Mouse (Mus musculus) stomach, postnatal 0 days (tissue): ENCODE results near the gene Gm21149. TPM values are rescaled to one million over a fixed set of nuclear protein-coding genes. Genes with fewer than 3 reads are reported as not detected.
"Not testable (repeated sequence)": the region's sequence is repeated elsewhere in the genome, so short reads cannot be mapped to it uniquely, and the experiment has no call there.

ENCODE experiments used
- ATAC-seq: fragments of 200-750 bp; cut with Nextera tagmentation; 2 replicates; pipeline ENCODE4 v1.8.0; 2017; ENCODE audit not compliant: low FRiP score, low TSS enrichment
- DNase-seq: peaks from one replicate; pipeline ENCODE4 v3.0.0-alpha.2; 2016; ENCODE audit warnings: low spot score
- H3K27ac ChIP-seq: fragments of 300-500 bp; sonication (generic); replicated peaks from 2 replicates; pipeline ENCODE4 v1.5.1; 2014; ENCODE audit warnings: mild to moderate bottlenecking, control low read depth
- H3K27me3 ChIP-seq: fragments of 300-500 bp; sonication (generic); 2 replicates; pipeline ENCODE4 v1.6.1; 2014; ENCODE audit warnings: low read length; ENCODE audit not compliant: control insufficient read depth, insufficient read depth
- H3K36me3 ChIP-seq: fragments of 300-500 bp; sonication (generic); 2 replicates; pipeline ENCODE4 v1.6.1; 2014; ENCODE audit warnings: low read length, mixed read lengths; ENCODE audit not compliant: control insufficient read depth, insufficient read depth
- H3K4me1 ChIP-seq: fragments of 300-500 bp; sonication (generic); replicated peaks from 2 replicates; pipeline ENCODE4 v1.6.1; 2014; ENCODE audit warnings: antibody characterized with exemption; ENCODE audit not compliant: control insufficient read depth, insufficient read depth
- H3K4me2 ChIP-seq: fragments of 300-500 bp; sonication (generic); replicated peaks from 2 replicates; pipeline ENCODE4 v1.6.1; 2014; ENCODE audit warnings: low read depth, mild to moderate bottlenecking, control low read depth, moderate library complexity
- H3K4me3 ChIP-seq: fragments of 300-500 bp; sonication (generic); 2 replicates; pipeline ENCODE4 v1.5.1; 2014; ENCODE audit warnings: low read depth, low read length, control low read depth
- H3K9ac ChIP-seq: fragments of 300-500 bp; sonication (generic); 2 replicates; pipeline ENCODE4 v1.6.1; 2014; ENCODE audit warnings: mild to moderate bottlenecking, low read length, control low read depth, mixed read lengths
- H3K9me3 ChIP-seq: fragments of 300-500 bp; sonication (generic); 2 replicates; pipeline ENCODE4 v1.6.1; 2016; ENCODE audit warnings: low read length; ENCODE audit not compliant: control insufficient read depth
- CTCF ChIP-seq: IDR thresholded peaks from 2 replicates; pipeline ENCODE4 v1.5.1; 2016; ENCODE audit warnings: antibody characterized with exemption, low read depth, mild to moderate bottlenecking, moderate library complexity
- EP300 ChIP-seq: optimal IDR thresholded peaks from 2 replicates; pipeline ENCODE3; 2016; ENCODE audit warnings: antibody characterized with exemption
- WGBS: fragments of 180-500 bp; shearing (Covaris S2); extraction: QIAGEN DNeasy Blood & Tissue Kit; methylation state at CpG from one replicate; pipeline ENCODE4 v1.1.7; 2014; 5-methylcytosine and 5-hydroxymethylcytosine counted together
- polyA plus RNA-seq: library from polyadenylated mRNA; unstranded; fragments of >200 nt; fragmentation: Nextera tagmentation; extraction: Ambion mirVana; gene quantifications from 2 replicates; pipeline ENCODE4 v1.2.1, GENCODE M21; 2015

Gm21149 gene
- polyA plus RNA-seq, 1 experiment from 2014 or later = not detected

GRCm38 (mm10) chr5:15508460-15509451 is 32.4 kb upstream of the Gm21149 start:
- peak; percentile 50 for TF ChIP-seq CTCF
- not testable (repeated sequence) for H3K9me3 ChIP-seq, H3K27me3 ChIP-seq, H3K9ac ChIP-seq, H3K4me3 ChIP-seq, DNase-seq, H3K36me3 ChIP-seq, H3K27ac ChIP-seq, H3K4me2 ChIP-seq, H3K4me1 ChIP-seq
- 65% methylated on average over 6 of the region's 6 CpGs for WGBS
- 0 out of 2 replicates have a peak, but pooled peaks have one; percentile 40 for ATAC-seq

DNA sequence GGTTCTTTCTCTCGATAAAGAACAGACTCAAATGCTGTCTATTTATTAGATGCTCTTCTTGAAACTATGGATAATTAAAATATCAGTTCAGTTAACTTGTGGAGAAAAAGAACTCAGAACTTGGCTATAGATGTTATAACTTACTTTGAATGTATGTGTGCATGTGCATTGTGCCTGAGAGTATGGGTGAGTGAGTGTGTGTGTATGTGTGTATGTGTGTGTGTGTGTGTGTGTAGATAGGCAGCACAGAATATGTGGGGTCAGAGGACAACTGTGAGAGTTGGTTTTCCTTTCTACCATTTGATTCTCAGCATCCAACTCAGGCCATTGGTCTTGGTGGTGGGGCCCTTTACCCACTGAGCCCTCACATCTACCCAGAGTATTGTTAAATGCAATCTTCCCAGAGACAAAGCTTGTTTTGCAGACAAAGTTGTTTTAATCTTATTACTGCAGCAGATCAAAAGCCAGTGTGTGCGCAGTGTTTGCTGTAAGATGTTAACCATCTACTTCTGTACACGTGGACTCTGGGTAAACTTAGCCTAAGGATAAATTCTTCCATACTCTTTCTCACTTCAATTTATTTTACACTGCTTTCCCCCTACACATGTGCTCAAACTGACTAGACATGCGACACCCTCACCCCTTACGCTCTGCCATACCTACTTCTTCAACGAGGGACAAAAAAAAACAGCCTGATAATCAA is 31.6 kb upstream of the Gm21149 start:
- DNase-seq, H3K27ac ChIP-seq, H3K9ac ChIP-seq, H3K4me1 ChIP-seq, H3K4me3 ChIP-seq, H3K27me3 ChIP-seq, H3K4me2 ChIP-seq, H3K36me3 ChIP-seq, H3K9me3 ChIP-seq: not testable (repeated sequence)
- 60% methylated on average over 6 of the region's 6 CpGs for WGBS
- ATAC-seq = peak; percentile 71

DNA sequence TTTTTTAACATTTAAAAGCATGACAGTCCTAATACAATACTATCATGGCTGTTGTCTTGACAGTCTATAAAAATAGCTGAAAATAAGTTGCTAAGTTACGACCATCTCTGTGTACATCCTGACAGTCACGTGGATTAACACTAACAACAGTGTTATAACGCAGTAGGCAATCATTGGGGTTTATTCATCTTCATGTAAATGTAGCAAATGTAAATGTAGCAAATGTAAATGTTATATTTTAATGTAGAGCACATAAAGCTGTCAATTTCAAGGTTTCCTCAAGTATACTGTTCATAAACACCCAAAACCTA is 30.9 kb upstream of the Gm21149 start:
- no peak overlapping the region for H3K27ac ChIP-seq
- no peaks in the 10 kb centered on the region for H3K36me3 ChIP-seq
- WGBS = 67% methylated on average over 3 of the region's 3 CpGs
- H3K27me3 ChIP-seq = no peaks in the 10 kb centered on the region
- H3K9me3 ChIP-seq = peaks cover 1% of the 10 kb centered on the region
- TF ChIP-seq CTCF = no peak
- no peak for TF ChIP-seq EP300
- no peak for ATAC-seq
- no peak for DNase-seq
- no peak overlapping the region for H3K4me3 ChIP-seq
- no peaks in the 10 kb centered on the region for H3K4me1 ChIP-seq
- no peak overlapping the region for H3K9ac ChIP-seq
- no peak overlapping the region for H3K4me2 ChIP-seq

- peak overlapping the region; percentile 21 for H3K4me2 ChIP-seq
- 47% methylated on average over 16 of the region's 16 CpGs for WGBS
- no peaks in the 10 kb centered on the region for H3K9me3 ChIP-seq
- peak; percentile 59 for DNase-seq
- H3K9ac ChIP-seq = no peak overlapping the region
- H3K4me1 ChIP-seq = no peaks in the 10 kb centered on the region
- TF ChIP-seq EP300 (no peak), CTCF (peak; percentile 83)
- H3K27me3 ChIP-seq = no peaks in the 10 kb centered on the region
- no peak for ATAC-seq
- H3K4me3 ChIP-seq = no peak overlapping the region
- no peak overlapping the region for H3K27ac ChIP-seq
- H3K36me3 ChIP-seq = no peaks in the 10 kb centered on the region
Measured at GRCm38 (mm10) chr5:15506575-15507308, 30.4 kb upstream of the Gm21149 start.

- ATAC-seq (peak; percentile 88), DNase-seq (peak; percentile 13)
- H3K9ac ChIP-seq, H3K4me2 ChIP-seq, H3K27me3 ChIP-seq, H3K36me3 ChIP-seq, H3K27ac ChIP-seq, H3K4me1 ChIP-seq, H3K4me3 ChIP-seq, H3K9me3 ChIP-seq: not testable (repeated sequence)
- 27% methylated on average over 5 of the region's 5 CpGs for WGBS
- peak; percentile 56 for TF ChIP-seq CTCF
Measured at GRCm38 (mm10) chr5:15498774-15499400, 22.6 kb upstream of the Gm21149 start.

- H3K4me2 ChIP-seq, DNase-seq, H3K9me3 ChIP-seq, H3K4me1 ChIP-seq, H3K27me3 ChIP-seq, H3K4me3 ChIP-seq, H3K36me3 ChIP-seq, ATAC-seq, H3K9ac ChIP-seq, H3K27ac ChIP-seq: not testable (repeated sequence)
- 71% methylated on average over 3 of the region's 3 CpGs for WGBS
Measured at GRCm38 (mm10) chr5:15498350-15498749, 22.0 kb upstream of the Gm21149 start.

GRCm38 (mm10) chr5:15490934-15491333 is 14.6 kb upstream of the Gm21149 start:
- H3K9me3 ChIP-seq, DNase-seq, H3K36me3 ChIP-seq, H3K27me3 ChIP-seq, H3K27ac ChIP-seq, H3K4me2 ChIP-seq, H3K4me1 ChIP-seq, H3K4me3 ChIP-seq, H3K9ac ChIP-seq: not testable (repeated sequence)
- peak; percentile 77 for ATAC-seq
- 54% methylated on average over 2 of the region's 2 CpGs for WGBS
